Mouse (Mus musculus): ENCODE data around the gene 2900026A02Rik. TPM values are rescaled to one million over a fixed set of nuclear protein-coding genes. Genes with fewer than 3 reads are reported as not detected.

Gene 2900026A02Rik
- polyA plus RNA-seq, 1 experiment from 2014 or later = 5.3 TPM

DNA sequence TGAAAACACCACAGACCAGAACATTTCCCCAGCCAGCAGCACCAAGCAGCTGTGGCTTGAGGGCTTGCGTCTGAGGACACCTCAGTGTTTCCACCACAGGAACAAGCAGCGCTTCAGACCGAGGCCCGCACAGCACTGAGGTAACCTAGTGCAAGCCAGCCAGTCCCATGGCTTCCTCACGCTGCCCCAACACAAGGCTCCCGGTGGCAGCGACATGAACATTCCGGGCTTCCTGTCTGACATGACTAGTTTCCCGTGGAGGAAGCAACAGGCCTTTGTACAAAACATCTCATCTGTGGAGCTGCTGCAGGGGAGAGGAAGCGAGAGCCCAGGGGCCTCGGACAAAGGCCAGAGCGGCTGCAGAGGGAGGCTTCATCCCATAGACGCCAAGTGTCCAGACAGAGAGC is 88.4 kb downstream of the 2900026A02Rik start:
- Histone ChIP-seq H3K4me1 (replicated peaks; ENCODE audit: control insufficient read depth, insufficient read depth) (no peaks in the 10 kb centered on the region), H3K9ac (ENCODE audit: low read length) (0 out of 2 replicates have a peak overlapping the region, but pooled peaks have one; percentile 35), H3K27ac (replicated peaks) (peak overlapping the region; percentile 91), H3K4me3 (ENCODE audit: low read depth, low read length) (no peak overlapping the region), H3K9me3 (ENCODE audit: control insufficient read depth, low read length) (no peaks in the 10 kb centered on the region), H3K4me2 (replicated peaks; ENCODE audit: low read depth) (no peak overlapping the region), H3K36me3 (ENCODE audit: control insufficient read depth, insufficient read depth, low read length) (no peaks in the 10 kb centered on the region), H3K27me3 (ENCODE audit: control insufficient read depth, insufficient read depth, low read length) (no peaks in the 10 kb centered on the region)
- ATAC-seq (ENCODE audit: low FRiP score, low TSS enrichment) = no peak
- DNase-seq (ENCODE audit: low spot score) = peak; percentile 31
- 43% methylated on average over 13 of the region's 13 CpGs for WGBS
- TF ChIP-seq CTCF (IDR thresholded peaks at IDR 0.05; ENCODE audit: low read depth) (no peak), EP300 (optimal IDR thresholded peaks at IDR 0.05) (no peak)

DNA sequence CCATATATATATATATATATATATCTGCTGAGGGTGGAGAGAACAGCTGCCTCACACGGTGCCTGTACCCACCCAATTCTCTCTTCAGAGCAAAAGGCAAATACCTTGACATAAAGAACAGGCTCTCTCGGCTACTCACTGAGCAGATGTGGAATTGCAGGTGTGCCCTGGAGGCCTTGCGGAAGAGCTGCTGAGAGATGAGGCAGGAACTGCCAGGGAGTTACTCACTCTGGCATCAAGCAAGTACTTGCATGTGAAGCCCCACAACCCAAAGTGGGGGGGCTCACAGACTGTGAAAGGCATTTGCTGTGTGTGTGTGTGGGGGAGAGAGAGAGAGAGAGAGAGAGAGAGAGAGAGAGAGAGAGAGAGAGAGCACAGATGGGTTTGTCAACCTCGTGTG is 92.6 kb downstream of the 2900026A02Rik start:
- DNase-seq (ENCODE audit: low spot score) (no peak), ATAC-seq (ENCODE audit: low FRiP score, low TSS enrichment) (no peak)
- no peaks in the 10 kb centered on the region for H3K27me3 ChIP-seq (ENCODE audit: control insufficient read depth, insufficient read depth, low read length)
- H3K36me3 ChIP-seq (ENCODE audit: control insufficient read depth, insufficient read depth, low read length) = no peaks in the 10 kb centered on the region
- no peak overlapping the region for H3K4me3 ChIP-seq (ENCODE audit: low read depth, low read length)
- no peak for TF ChIP-seq CTCF (IDR thresholded peaks at IDR 0.05; ENCODE audit: low read depth)
- no peak for TF ChIP-seq EP300 (optimal IDR thresholded peaks at IDR 0.05)
- no peak overlapping the region for H3K4me2 ChIP-seq (replicated peaks; ENCODE audit: low read depth)
- no peaks in the 10 kb centered on the region for H3K4me1 ChIP-seq (replicated peaks; ENCODE audit: control insufficient read depth, insufficient read depth)
- peak overlapping the region; percentile 13; the same call in 1 of the 2 replicates for H3K27ac ChIP-seq (replicated peaks)
- no peaks in the 10 kb centered on the region for H3K9me3 ChIP-seq (ENCODE audit: control insufficient read depth, low read length)
- WGBS = 44% methylated on average over 4 of the region's 4 CpGs
- H3K9ac ChIP-seq (ENCODE audit: low read length) = no peak overlapping the region

DNA sequence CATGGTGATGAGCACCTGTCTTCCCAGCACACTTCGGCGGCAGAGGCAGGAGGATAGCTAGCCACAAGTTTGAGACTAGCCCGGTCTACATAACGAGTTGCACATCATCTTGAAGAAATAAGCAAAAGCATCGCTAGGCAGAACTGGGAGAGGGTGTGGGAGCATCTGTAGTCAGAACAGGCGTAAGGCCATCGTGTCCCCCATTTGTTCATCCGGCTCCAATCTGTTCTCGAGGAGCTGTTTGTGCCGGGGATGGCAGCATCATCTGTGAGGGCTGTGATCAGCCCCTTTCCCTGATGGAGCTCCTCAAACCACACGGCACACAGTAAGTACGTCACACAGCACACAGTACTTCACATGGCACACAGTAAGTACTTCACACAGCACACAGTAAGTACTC is 94.6 kb downstream of the 2900026A02Rik start:
- DNase-seq (ENCODE audit: low spot score) (no peak), ATAC-seq (ENCODE audit: low FRiP score, low TSS enrichment) (no peak)
- Histone ChIP-seq H3K27ac (replicated peaks) (no peak overlapping the region), H3K27me3 (ENCODE audit: control insufficient read depth, insufficient read depth, low read length) (no peaks in the 10 kb centered on the region), H3K4me1 (replicated peaks; ENCODE audit: control insufficient read depth, insufficient read depth) (peaks cover 6% of the 10 kb centered on the region; the same call in 1 of the 2 replicates), H3K4me3 (ENCODE audit: low read depth, low read length) (no peak overlapping the region), H3K9ac (ENCODE audit: low read length) (no peak overlapping the region), H3K9me3 (ENCODE audit: control insufficient read depth, low read length) (no peaks in the 10 kb centered on the region), H3K36me3 (ENCODE audit: control insufficient read depth, insufficient read depth, low read length) (no peaks in the 10 kb centered on the region), H3K4me2 (replicated peaks; ENCODE audit: low read depth) (no peak overlapping the region)
- WGBS = 93% methylated on average over 12 of the region's 12 CpGs
- no peak for TF ChIP-seq CTCF (IDR thresholded peaks at IDR 0.05; ENCODE audit: low read depth)
- no peak for TF ChIP-seq EP300 (optimal IDR thresholded peaks at IDR 0.05)

DNA sequence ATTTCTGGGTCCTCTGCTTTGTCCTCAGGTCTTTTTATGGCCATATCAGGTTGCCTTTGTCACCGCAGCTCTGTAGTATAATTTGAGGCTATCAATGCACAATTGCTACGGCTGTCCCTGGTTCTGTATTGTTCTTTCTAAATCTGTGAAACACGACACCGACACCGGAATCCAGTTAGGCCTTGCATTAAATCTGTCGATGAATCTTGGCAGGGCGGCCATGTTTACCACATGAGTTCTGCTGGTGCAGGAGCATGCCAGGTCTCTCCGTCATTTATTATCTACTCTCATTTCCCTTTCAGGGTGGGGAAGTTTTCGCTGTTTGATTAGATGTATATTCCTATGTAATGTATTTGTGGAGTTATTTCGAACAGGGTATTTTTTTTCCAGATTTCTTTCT is 97.3 kb downstream of the 2900026A02Rik start:
- H3K27me3 ChIP-seq (ENCODE audit: control insufficient read depth, insufficient read depth, low read length) = no peaks in the 10 kb centered on the region

DNA sequence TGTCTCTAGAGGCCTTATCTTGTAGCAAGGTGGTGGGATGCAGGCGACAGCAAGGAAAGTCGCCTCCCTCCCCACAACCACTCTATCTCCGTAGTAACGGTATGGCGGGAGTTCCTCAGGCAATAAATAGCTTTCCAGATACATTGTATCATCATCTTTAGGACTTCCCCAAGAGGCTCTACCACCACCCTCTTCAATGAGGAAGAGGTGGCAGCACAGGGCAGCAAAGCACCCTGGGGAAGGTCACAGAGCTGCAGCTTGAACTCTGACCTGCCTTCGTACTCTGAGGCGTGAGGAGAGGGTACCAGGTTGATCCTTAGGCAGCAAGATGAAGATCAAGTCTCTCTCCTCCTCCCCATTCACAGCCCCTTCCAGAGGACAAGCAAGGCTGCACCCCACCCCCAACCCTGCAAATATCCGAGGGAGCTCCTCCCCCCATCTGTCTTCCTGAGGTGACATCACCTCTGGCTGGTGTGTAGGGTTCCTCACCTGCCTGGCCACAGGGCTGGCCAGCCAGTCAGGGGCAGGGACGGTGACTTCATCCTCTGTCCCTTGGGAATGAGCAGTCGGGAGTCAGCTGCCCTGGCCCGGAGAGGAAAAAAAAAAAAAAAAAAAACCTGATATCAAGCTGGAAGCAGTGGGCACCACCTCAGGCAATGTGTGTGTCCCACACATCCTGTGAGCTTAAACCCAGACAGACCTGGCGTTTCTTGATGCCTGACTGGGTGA is 98.5 kb downstream of the 2900026A02Rik start:
- WGBS = 40% methylated on average over 12 of the region's 12 CpGs
- Histone ChIP-seq H3K27me3 (ENCODE audit: control insufficient read depth, insufficient read depth, low read length) (no peaks in the 10 kb centered on the region), H3K36me3 (ENCODE audit: control insufficient read depth, insufficient read depth, low read length) (no peaks in the 10 kb centered on the region), H3K27ac (replicated peaks) (peak overlapping the region; percentile 84), H3K4me1 (replicated peaks; ENCODE audit: control insufficient read depth, insufficient read depth) (peaks cover 13% of the 10 kb centered on the region), H3K9me3 (ENCODE audit: control insufficient read depth, low read length) (no peaks in the 10 kb centered on the region), H3K4me3 (ENCODE audit: low read depth, low read length) (no peak overlapping the region), H3K4me2 (replicated peaks; ENCODE audit: low read depth) (no peak overlapping the region), H3K9ac (ENCODE audit: low read length) (no peak overlapping the region)
- peak; percentile 73 for ATAC-seq (ENCODE audit: low FRiP score, low TSS enrichment)
- no peak for TF ChIP-seq EP300 (optimal IDR thresholded peaks at IDR 0.05)
- no peak for TF ChIP-seq CTCF (IDR thresholded peaks at IDR 0.05; ENCODE audit: low read depth)
- peak; percentile 53 for DNase-seq (ENCODE audit: low spot score)

More for the DNA sequence above, 97.3 kb downstream of the 2900026A02Rik start:
- H3K9me3 ChIP-seq (ENCODE audit: control insufficient read depth, low read length) = no peaks in the 10 kb centered on the region
- H3K4me1 ChIP-seq (replicated peaks; ENCODE audit: control insufficient read depth, insufficient read depth) = peaks cover 13% of the 10 kb centered on the region
- ATAC-seq (ENCODE audit: low FRiP score, low TSS enrichment) (no peak), DNase-seq (ENCODE audit: low spot score) (no peak)
- H3K27ac ChIP-seq (replicated peaks) = no peak overlapping the region
- no peak overlapping the region for H3K4me3 ChIP-seq (ENCODE audit: low read depth, low read length)
- no peak overlapping the region for H3K9ac ChIP-seq (ENCODE audit: low read length)
- WGBS = 51% methylated on average over 10 of the region's 10 CpGs
- H3K4me2 ChIP-seq (replicated peaks; ENCODE audit: low read depth) = no peak overlapping the region
- H3K36me3 ChIP-seq (ENCODE audit: control insufficient read depth, insufficient read depth, low read length) = no peaks in the 10 kb centered on the region
- TF ChIP-seq CTCF (IDR thresholded peaks at IDR 0.05; ENCODE audit: low read depth) = no peak
- no peak for TF ChIP-seq EP300 (optimal IDR thresholded peaks at IDR 0.05)

DNA sequence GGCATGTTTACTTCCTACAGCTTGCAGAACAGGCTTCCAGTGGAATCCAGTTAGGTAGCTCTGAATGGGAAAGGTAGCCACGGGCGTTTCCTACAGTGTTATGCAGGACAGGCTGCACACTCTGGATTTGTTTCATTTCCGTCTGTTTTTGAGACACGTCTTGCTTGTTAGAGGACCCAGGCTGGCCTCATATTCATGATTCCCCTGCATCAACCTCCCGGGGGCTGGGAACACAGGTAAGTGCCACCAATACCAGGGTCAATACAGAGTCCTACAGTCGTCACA is 99.5 kb downstream of the 2900026A02Rik start:
- peak overlapping the region; percentile 84 for H3K27ac ChIP-seq (replicated peaks)
- H3K27me3 ChIP-seq (ENCODE audit: control insufficient read depth, insufficient read depth, low read length) = no peaks in the 10 kb centered on the region
- H3K4me3 ChIP-seq (ENCODE audit: low read depth, low read length) = no peak overlapping the region
- no peaks in the 10 kb centered on the region for H3K36me3 ChIP-seq (ENCODE audit: control insufficient read depth, insufficient read depth, low read length)
- DNase-seq (ENCODE audit: low spot score) (peak; percentile 65), ATAC-seq (ENCODE audit: low FRiP score, low TSS enrichment) (peak; percentile 66)
- WGBS = 46% methylated on average over 6 of the region's 6 CpGs
- no peaks in the 10 kb centered on the region for H3K9me3 ChIP-seq (ENCODE audit: control insufficient read depth, low read length)
- H3K4me2 ChIP-seq (replicated peaks; ENCODE audit: low read depth) = peak overlapping the region; percentile 29; the same call in 1 of the 2 replicates
- no peak for TF ChIP-seq CTCF (IDR thresholded peaks at IDR 0.05; ENCODE audit: low read depth)
- TF ChIP-seq EP300 (optimal IDR thresholded peaks at IDR 0.05) = no peak
- H3K9ac ChIP-seq (ENCODE audit: low read length) = peak overlapping the region; percentile 18; the same call in 1 of the 2 replicates
- peaks cover 13% of the 10 kb centered on the region for H3K4me1 ChIP-seq (replicated peaks; ENCODE audit: control insufficient read depth, insufficient read depth)
